Mouse (Mus musculus) embryonic facial prominence, embryonic 11.5 days (tissue): ENCODE measurements at regions not wholly inside any gene's neighbourhood (a gene's known extent, or its start where the extent isn't known, plus 50 kb on each side); places are given as distances from the start of the nearest gene placed in this dataset.

Source experiments
- ATAC-seq: fragments of 200-750 bp; cut with Nextera tagmentation; replicated peaks from 2 replicates; pipeline ENCODE4 v1.8.0; 2017; ENCODE audit warnings: low read depth; ENCODE audit not compliant: insufficient number of reproducible peaks, low FRiP score, low TSS enrichment
- DNase-seq: peaks from one replicate; pipeline ENCODE4 v3.0.0-alpha.2; 2015; ENCODE audit warnings: low spot score
- H3K27ac ChIP-seq: fragments of 300-500 bp; sonication (generic); replicated peaks from 2 replicates; pipeline ENCODE4 v1.5.1; 2014; ENCODE audit warnings: mild to moderate bottlenecking, low read depth, low read length, control low read depth
- H3K27me3 ChIP-seq: fragments of 300-500 bp; sonication (generic); 2 replicates; pipeline ENCODE4 v1.6.1; 2014; ENCODE audit warnings: mild to moderate bottlenecking, low read length, moderate library complexity, mixed read lengths; ENCODE audit not compliant: control insufficient read depth, insufficient read depth
- H3K36me3 ChIP-seq: fragments of 300-500 bp; sonication (generic); replicated peaks from 2 replicates; pipeline ENCODE4 v1.6.1; 2014; ENCODE audit warnings: low read depth, mild to moderate bottlenecking, low read length, moderate library complexity, mixed read lengths; ENCODE audit not compliant: control insufficient read depth, insufficient read depth
- H3K4me1 ChIP-seq: fragments of 300-500 bp; sonication (generic); 2 replicates; pipeline ENCODE4 v1.6.1; 2014; ENCODE audit warnings: low read length, mixed read lengths; ENCODE audit not compliant: control insufficient read depth, insufficient read depth
- H3K4me2 ChIP-seq: fragments of 300-500 bp; sonication (generic); 2 replicates; pipeline ENCODE4 v1.6.1; 2014; ENCODE audit warnings: low read depth, mild to moderate bottlenecking, control low read depth, low read length, moderate library complexity
- H3K4me3 ChIP-seq: fragments of 300-500 bp; sonication (generic); 2 replicates; pipeline ENCODE4 v1.5.1; 2014; ENCODE audit warnings: low read depth, low read length, control low read depth
- H3K9ac ChIP-seq: fragments of 300-500 bp; sonication (generic); replicated peaks from 2 replicates; pipeline ENCODE4 v1.6.1; 2014; ENCODE audit warnings: mild to moderate bottlenecking, control low read depth, low read length
- H3K9me3 ChIP-seq: fragments of 300-500 bp; sonication (generic); replicated peaks from 2 replicates; pipeline ENCODE4 v1.6.1; 2016; ENCODE audit warnings: mild to moderate bottlenecking, low read length, inconsistent platforms, mixed read lengths; ENCODE audit not compliant: control insufficient read depth
- WGBS: fragments of 180-500 bp; shearing (Covaris S2); extraction: QIAGEN DNeasy Blood & Tissue Kit; methylation state at CpG from one replicate; pipeline ENCODE4 v1.1.7; 2014; 5-methylcytosine and 5-hydroxymethylcytosine counted together

GRCm38 (mm10) chr4:124443613-124444108 is 166.9 kb downstream of the 3100002H09Rik start:
- Histone ChIP-seq H3K36me3 (no peaks in the 10 kb centered on the region), H3K4me1 (peaks cover 4% of the 10 kb centered on the region; the same call in 1 of the 2 replicates), H3K4me2 (no peak overlapping the region; the same call in 1 of the 2 replicates), H3K27me3 (peaks cover 9% of the 10 kb centered on the region; the same call in 1 of the 2 replicates), H3K27ac (no peak overlapping the region), H3K9ac (no peak overlapping the region; the same call in 1 of the 2 replicates), H3K9me3 (no peaks in the 10 kb centered on the region), H3K4me3 (no peak overlapping the region)
- ATAC-seq (peak; percentile 79), DNase-seq (peak; percentile 22)
- WGBS = 1% methylated on average over 9 of the region's 10 CpGs

GRCm38 (mm10) chr4:124443130-124443503 is 167.5 kb downstream of the 3100002H09Rik start:
- H3K4me1 ChIP-seq = peaks cover 4% of the 10 kb centered on the region; the same call in 1 of the 2 replicates
- ATAC-seq = no peak
- H3K27me3 ChIP-seq = peaks cover 11% of the 10 kb centered on the region; the same call in 1 of the 2 replicates

GRCm38 (mm10) chr4:124442491-124443129 is 168.0 kb downstream of the 3100002H09Rik start:
- Histone ChIP-seq H3K9me3 (no peaks in the 10 kb centered on the region), H3K4me1 (peaks cover 4% of the 10 kb centered on the region; the same call in 1 of the 2 replicates), H3K9ac (no peak overlapping the region), H3K36me3 (no peaks in the 10 kb centered on the region), H3K27me3 (peaks cover 11% of the 10 kb centered on the region; the same call in 1 of the 2 replicates), H3K4me3 (no peak overlapping the region), H3K27ac (no peak overlapping the region), H3K4me2 (no peak overlapping the region)
- no peak for ATAC-seq
- DNase-seq = no peak
- 6% methylated on average over 10 of the region's 10 CpGs for WGBS

More at GRCm38 (mm10) chr4:124443130-124443503, 167.5 kb downstream of the 3100002H09Rik start:
- H3K4me3 ChIP-seq = no peak overlapping the region
- no peak overlapping the region for H3K9ac ChIP-seq
- 7% methylated on average over 10 of the region's 10 CpGs for WGBS
- DNase-seq = no peak
- H3K36me3 ChIP-seq = no peaks in the 10 kb centered on the region
- H3K4me2 ChIP-seq = no peak overlapping the region
- H3K9me3 ChIP-seq = no peaks in the 10 kb centered on the region
- H3K27ac ChIP-seq = no peak overlapping the region

GRCm38 (mm10) chr4:124441737-124442487 is 168.7 kb downstream of the 3100002H09Rik start:
- Histone ChIP-seq H3K36me3 (no peaks in the 10 kb centered on the region), H3K4me3 (no peak overlapping the region), H3K27me3 (peaks cover 11% of the 10 kb centered on the region; the same call in 1 of the 2 replicates), H3K4me2 (no peak overlapping the region), H3K4me1 (peaks cover 4% of the 10 kb centered on the region; the same call in 1 of the 2 replicates), H3K27ac (no peak overlapping the region), H3K9ac (no peak overlapping the region), H3K9me3 (no peaks in the 10 kb centered on the region)
- DNase-seq = peak; percentile 22
- WGBS = 8% methylated on average over 15 of the region's 15 CpGs
- ATAC-seq = no peak

GRCm38 (mm10) chr4:124435040-124435434 is 175.6 kb downstream of the 3100002H09Rik start:
- Histone ChIP-seq H3K27me3 (0 out of 2 replicates have a peak, but pooled peaks cover 2% of the 10 kb centered on the region), H3K4me2 (no peak overlapping the region), H3K4me1 (no peaks in the 10 kb centered on the region), H3K4me3 (no peak overlapping the region), H3K9me3 (no peaks in the 10 kb centered on the region), H3K9ac (no peak overlapping the region), H3K27ac (no peak overlapping the region), H3K36me3 (no peaks in the 10 kb centered on the region)
- 43% methylated on average over 12 of the region's 12 CpGs for WGBS
- ATAC-seq (no peak), DNase-seq (no peak)

- DNase-seq = peak; percentile 65
- no peak overlapping the region for H3K4me3 ChIP-seq
Measured at GRCm38 (mm10) chr4:124434059-124435039, 176.3 kb downstream of the 3100002H09Rik start.

GRCm38 (mm10) chr4:124433506-124433905 is 177.1 kb downstream of the 3100002H09Rik start:
- Histone ChIP-seq H3K36me3 (no peaks in the 10 kb centered on the region), H3K4me3 (no peak overlapping the region), H3K9me3 (no peaks in the 10 kb centered on the region), H3K27ac (no peak overlapping the region), H3K27me3 (0 out of 2 replicates have a peak, but pooled peaks cover 2% of the 10 kb centered on the region), H3K4me2 (no peak overlapping the region), H3K4me1 (no peaks in the 10 kb centered on the region), H3K9ac (no peak overlapping the region)
- DNase-seq (no peak), ATAC-seq (no peak)
- 71% methylated on average over 9 of the region's 9 CpGs for WGBS

More at GRCm38 (mm10) chr4:124434059-124435039, 176.3 kb downstream of the 3100002H09Rik start:
- 9% methylated on average over 21 of the region's 25 CpGs for WGBS
- Histone ChIP-seq H3K27me3 (0 out of 2 replicates have a peak, but pooled peaks cover 2% of the 10 kb centered on the region), H3K27ac (no peak overlapping the region), H3K36me3 (no peaks in the 10 kb centered on the region), H3K9ac (no peak overlapping the region), H3K9me3 (no peaks in the 10 kb centered on the region), H3K4me2 (peak overlapping the region; percentile 21), H3K4me1 (no peaks in the 10 kb centered on the region)
- no peak for ATAC-seq
